Mouse (Mus musculus): Measurements from ENCODE around the gene Schip1.

DNA sequence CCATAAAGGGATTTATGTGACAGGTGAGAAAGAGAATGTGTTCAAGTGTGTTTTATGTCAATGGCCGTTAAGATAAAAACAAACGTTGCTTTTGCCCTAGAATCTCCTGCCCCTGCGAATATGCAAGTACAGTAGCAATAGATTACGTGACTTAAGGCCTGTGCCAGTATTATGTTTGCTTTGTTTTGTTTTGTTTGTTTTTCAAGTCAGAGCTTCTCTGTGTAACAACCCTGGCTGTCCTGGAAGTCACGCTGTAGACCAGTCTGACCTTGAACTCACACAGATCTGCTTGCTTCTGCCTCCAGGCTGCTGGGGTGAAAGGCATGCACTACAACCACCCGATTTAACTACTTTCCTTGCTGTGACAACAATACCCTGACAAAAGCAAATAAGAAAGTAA lies 197.7 kb downstream of the Schip1 start:
- TF ChIP-seq CTCF (IDR thresholded peaks at IDR 0.05; ENCODE audit: low read depth) = no peak
- TF ChIP-seq EP300 (IDR thresholded peaks at IDR 0.05; ENCODE audit: low read depth) = no peak
